Comparison of ENCODE assay signal across 15 mouse cellular contexts in genomic region chr4:149031507-149031906, GRCm38 (mm10).
A peak's percentile ranks its signal among the peaks of the same experiment; 100 is the strongest.
DNase-seq lines count a peak whose midpoint lies in the region; ATAC-seq lines count a peak whose summit lies in the region.
"Had no signal": no experiment of that assay in that cellular context is flagged by ENCODE, and none has a peak within 500 bp of the region (broad histone marks: within the 10 kb centered on the region; RNA-seq: fewer than 3 reads in every experiment).

No protein-coding gene starts in this region.

- H3K9ac ChIP-seq in hindbrain, embryonic 12.5 days: no peak overlapping the region
- H3K9ac ChIP-seq in intestine, embryonic 16.5 days (ENCODE audit: low read depth, low read length): no peak overlapping the region
- H3K9ac ChIP-seq: embryonic facial prominence, embryonic 13.5 days; neural tube, embryonic 15.5 days had no signal

- H3K27ac ChIP-seq in hindbrain, embryonic 12.5 days: no peak overlapping the region
- H3K27ac ChIP-seq in hindbrain, embryonic 10.5 days: no peak overlapping the region
- no peak overlapping the region for H3K27ac ChIP-seq in intestine, embryonic 16.5 days (ENCODE audit: low read length)
- H3K27ac ChIP-seq: embryonic facial prominence, embryonic 13.5 days; neural tube, embryonic 15.5 days had no signal

- DNase-seq in hindbrain, embryonic 10.5 days (ENCODE audit: low spot score): no peak
- DNase-seq in 3T3-L1 (ENCODE audit: low read depth, low spot score): peak; percentile 46
- peak; percentile 27 for DNase-seq in MN1 (ENCODE audit: low spot score)
- no peak for DNase-seq in right cerebral cortex, postnatal 4 days
- DNase-seq in urinary bladder, adult 2 months (ENCODE audit: low spot score): no peak
- DNase-seq: gastrocnemius, postnatal 14 days; heart, postnatal 36 days; thymus, postnatal 36 days had no signal

- no peak overlapping the region for H3K4me2 ChIP-seq in hindbrain, embryonic 12.5 days (replicated peaks)
- no peak overlapping the region for H3K4me2 ChIP-seq in intestine, embryonic 16.5 days (ENCODE audit: low read depth, low read length)
- H3K4me2 ChIP-seq: embryonic facial prominence, embryonic 13.5 days; neural tube, embryonic 15.5 days had no signal

- H3K4me3 ChIP-seq in hindbrain, embryonic 12.5 days: no peak overlapping the region
- H3K4me3 ChIP-seq in hindbrain, embryonic 10.5 days: no peak overlapping the region
- no peak overlapping the region for H3K4me3 ChIP-seq in intestine, embryonic 16.5 days (ENCODE audit: low read length)
- H3K4me3 ChIP-seq: embryonic facial prominence, embryonic 13.5 days; megakaryocyte, embryonic 14.5 days; neural tube, embryonic 15.5 days had no signal

- peaks cover 19% of the 10 kb centered on the region for H3K4me1 ChIP-seq in hindbrain, embryonic 12.5 days
- H3K4me1 ChIP-seq in hindbrain, embryonic 10.5 days (replicated peaks): peaks cover 40% of the 10 kb centered on the region
- no peaks in the 10 kb centered on the region for H3K4me1 ChIP-seq in intestine, embryonic 16.5 days (ENCODE audit: control insufficient read depth, insufficient read depth, low read length)

- ATAC-seq in hindbrain, embryonic 12.5 days (ENCODE audit: low FRiP score): peak; percentile 62; the same call in 1 of the 2 replicates
- ATAC-seq in intestine, embryonic 16.5 days: 0 out of 2 replicates have a peak, but pooled peaks have one; percentile 40
- no peak for ATAC-seq in megakaryocyte, adult 5-6 weeks (ENCODE audit: poor library complexity, severe bottlenecking)

- H3K27me3 ChIP-seq in hindbrain, embryonic 12.5 days: no peaks in the 10 kb centered on the region
- H3K27me3 ChIP-seq in hindbrain, embryonic 10.5 days (ENCODE audit: insufficient read depth, poor library complexity, severe bottlenecking): no peaks in the 10 kb centered on the region
- H3K27me3 ChIP-seq in intestine, embryonic 16.5 days (replicated peaks; ENCODE audit: control insufficient read depth, insufficient read depth, low read length): no peaks in the 10 kb centered on the region
- H3K27me3 ChIP-seq: embryonic facial prominence, embryonic 13.5 days; megakaryocyte, embryonic 14.5 days; neural tube, embryonic 15.5 days had no signal

- H3K36me3 ChIP-seq in hindbrain, embryonic 12.5 days: no peaks in the 10 kb centered on the region
- H3K36me3 ChIP-seq in hindbrain, embryonic 10.5 days: 0 out of 2 replicates have a peak, but pooled peaks cover 11% of the 10 kb centered on the region
- no peaks in the 10 kb centered on the region for H3K36me3 ChIP-seq in intestine, embryonic 16.5 days (ENCODE audit: control insufficient read depth, insufficient read depth, low read length)
- H3K36me3 ChIP-seq: embryonic facial prominence, embryonic 13.5 days; neural tube, embryonic 15.5 days had no signal

- WGBS in hindbrain, embryonic 12.5 days: 79% methylated on average over 4 of the region's 4 CpGs
- WGBS in hindbrain, embryonic 10.5 days: 85% methylated on average over 4 of the region's 4 CpGs
- WGBS in intestine, embryonic 16.5 days: 78% methylated on average over 4 of the region's 4 CpGs

- no peaks in the 10 kb centered on the region for H3K9me3 ChIP-seq in hindbrain, embryonic 12.5 days (replicated peaks)
- no peaks in the 10 kb centered on the region for H3K9me3 ChIP-seq in hindbrain, embryonic 10.5 days
- H3K9me3 ChIP-seq in intestine, embryonic 16.5 days (ENCODE audit: control insufficient read depth, low read length): no peaks in the 10 kb centered on the region
- H3K9me3 ChIP-seq: embryonic facial prominence, embryonic 13.5 days; G1E; megakaryocyte, embryonic 14.5 days; neural tube, embryonic 15.5 days had no signal

Comparison
In these comparisons a context has a peak if more than half of its experiments do, and no peak if none do; other contexts are left out.
1. DNase-seq: peak in 3T3-L1 (single experiment) and MN1 (single experiment); none in hindbrain, embryonic 10.5 days (single experiment), right cerebral cortex, postnatal 4 days (single experiment) and urinary bladder, adult 2 months (single experiment).